Mouse (Mus musculus) CH12F3 (cell line): ENCODE results near the gene Brd4.
"Not testable (repeated sequence)": the region's sequence is repeated elsewhere in the genome, so short reads cannot be mapped to it uniquely, and the experiment has no call there.

Source experiments
- in situ Hi-C: fragments of 300-500 bp; cut with MboI; formaldehyde crosslinking; loops from 2 replicates; pipeline ENCODE4 v1.14.3; 2020; ENCODE audit warnings: low sequenced_read_pairs

The Brd4 gene

DNA sequence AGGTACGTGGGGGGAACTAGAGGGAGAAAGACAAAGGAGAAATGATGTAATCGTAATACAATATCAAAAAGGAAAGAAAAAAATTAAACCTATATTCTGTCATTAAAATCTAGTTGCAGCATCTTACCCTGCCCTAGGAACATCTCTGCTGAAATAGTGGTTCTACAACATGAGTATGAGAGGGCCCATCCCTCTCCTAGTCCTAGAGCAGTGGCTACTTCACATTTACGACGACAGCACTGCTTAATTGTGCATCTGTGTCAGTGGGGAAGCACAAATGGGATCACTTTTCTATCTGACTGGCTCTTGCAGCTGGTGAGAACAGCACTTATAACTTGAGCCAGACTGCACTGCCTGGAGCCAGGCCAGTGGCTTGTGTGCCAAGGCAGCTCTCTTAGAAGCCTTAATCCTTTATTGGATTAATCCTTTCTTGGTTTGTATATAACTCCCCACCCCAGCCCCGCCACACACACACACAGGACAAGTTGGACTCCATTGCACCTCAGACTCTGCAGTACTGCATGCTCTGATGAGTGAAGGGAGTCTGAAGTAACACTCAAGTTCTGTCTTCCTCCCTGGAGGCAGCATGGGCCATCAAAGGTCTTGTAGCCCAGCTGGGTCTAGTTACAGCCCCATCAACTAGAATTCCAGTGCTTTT, 48.9 kb downstream of the Brd4 start:
- in situ Hi-C loops, result no loop called here

DNA sequence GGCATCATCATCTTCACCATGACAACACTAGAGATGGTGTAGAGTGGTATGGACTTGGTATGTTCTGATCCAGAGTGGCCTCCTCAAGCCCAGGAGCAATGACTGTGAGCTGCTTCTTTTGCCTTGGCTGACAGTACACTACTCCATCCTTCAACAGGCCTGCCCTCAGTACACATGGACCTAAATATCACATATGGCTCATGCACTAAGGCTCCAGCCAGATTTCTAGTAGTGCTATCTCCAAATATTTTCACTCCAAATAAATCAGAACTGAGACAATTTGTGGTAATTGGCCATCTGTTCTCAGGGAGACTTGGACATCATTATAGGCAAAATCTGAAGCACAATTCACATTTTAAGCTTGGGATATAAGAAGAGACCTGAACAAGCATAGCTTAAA, 51.3 kb downstream of the Brd4 start:
- in situ Hi-C loops, result no loop called here

DNA sequence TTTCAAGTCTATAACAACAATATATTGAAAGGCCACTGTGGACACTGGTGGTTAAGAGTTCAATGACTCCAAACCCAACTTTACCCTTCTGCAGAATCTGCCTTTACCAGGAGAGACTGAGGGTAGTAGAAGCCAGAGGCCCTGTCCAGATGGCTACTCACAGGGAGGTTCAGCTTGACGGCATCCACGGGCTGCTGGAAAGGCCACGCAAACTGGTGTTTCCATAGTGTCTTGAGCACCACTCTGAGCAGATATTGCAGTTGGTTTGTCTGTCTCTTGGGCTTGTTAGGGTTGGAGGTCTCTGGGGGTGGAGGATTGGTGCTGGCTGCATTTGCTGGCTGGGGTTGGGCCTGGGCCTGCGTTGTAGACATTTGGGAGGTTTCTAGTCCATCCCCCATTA, 55.3 kb downstream of the Brd4 start:
- in situ Hi-C loops, result no loop called here

DNA sequence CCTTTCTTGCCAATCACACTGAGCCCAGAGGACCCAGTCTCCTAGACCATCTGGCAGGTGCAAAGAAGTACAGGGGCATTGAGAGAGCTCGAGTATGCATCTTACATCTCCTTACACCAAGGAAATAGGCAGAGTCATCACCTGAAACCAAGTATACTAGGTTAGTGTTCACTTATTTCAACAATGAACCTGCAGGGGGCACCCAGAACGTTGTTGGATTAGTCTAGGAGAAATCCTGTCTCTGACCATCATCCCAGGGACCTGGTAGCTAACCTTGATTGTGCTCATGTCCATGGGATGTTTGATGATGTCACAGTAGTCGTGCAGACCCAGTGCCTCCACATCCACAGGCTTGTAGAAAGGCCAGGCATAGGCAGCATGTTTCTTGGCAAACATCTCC, 63.6 kb downstream of the Brd4 start:
- in situ Hi-C loops, result no loop called here

DNA sequence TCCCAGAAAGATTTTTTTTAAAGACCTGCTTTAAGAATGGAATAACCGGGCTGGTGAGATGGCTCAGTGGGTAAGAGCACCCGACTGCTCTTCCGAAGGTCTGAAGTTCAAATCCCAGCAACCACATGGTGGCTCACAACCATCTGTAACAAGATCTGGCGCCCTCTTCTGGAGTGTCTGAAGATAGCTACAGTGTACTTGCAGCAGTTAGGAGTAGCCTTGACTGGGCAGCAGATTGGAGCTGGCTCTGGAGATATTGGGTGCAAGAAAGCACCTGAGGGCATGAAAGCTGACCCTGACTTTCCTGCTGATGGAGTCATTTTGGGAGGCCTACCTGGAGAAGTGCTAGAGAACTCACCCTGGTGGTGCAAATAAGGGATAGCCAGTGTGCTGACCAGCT, 68.9 kb downstream of the Brd4 start:
- in situ Hi-C loops, result not testable (repeated sequence)

DNA sequence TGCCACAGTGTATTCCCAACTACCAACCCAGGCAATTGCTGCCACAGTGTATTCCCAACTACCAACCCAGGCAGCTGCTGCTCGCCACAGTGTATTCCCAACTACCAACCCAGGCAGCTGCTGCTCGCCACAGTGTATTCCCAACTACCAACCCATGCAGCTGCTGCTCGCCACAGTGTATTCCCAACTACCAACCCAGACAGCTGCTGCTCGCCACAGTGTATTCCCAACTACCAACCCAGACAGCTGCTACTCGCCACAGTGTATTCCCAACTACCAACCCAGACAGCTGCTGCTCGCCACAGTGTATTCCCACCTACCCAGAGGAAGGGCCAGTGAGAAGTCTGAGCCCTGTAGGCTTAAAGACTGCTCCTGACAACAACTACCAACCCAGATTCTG, 73.0 kb downstream of the Brd4 start:
- in situ Hi-C loops, result not testable (repeated sequence)

DNA sequence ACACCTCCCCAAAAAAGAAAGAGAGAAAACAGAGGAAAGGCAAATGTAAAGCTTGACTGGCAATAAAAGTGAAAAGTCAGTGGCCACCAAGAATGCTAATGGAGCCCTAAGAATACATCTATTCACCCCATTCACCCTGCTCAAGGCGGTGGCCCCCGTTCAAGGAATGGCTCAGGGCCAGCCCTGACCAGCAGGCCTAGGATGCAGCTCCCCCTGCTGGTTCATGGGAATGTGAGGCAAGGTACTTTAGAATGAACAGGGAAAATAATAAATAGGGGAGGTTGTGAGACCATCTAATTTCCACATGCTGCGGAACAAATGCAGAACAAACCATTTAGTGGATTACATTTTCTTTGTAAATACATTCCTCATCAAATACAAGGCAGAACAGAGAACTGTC, 74.8 kb downstream of the Brd4 start:
- in situ Hi-C loops, result no loop called here

DNA sequence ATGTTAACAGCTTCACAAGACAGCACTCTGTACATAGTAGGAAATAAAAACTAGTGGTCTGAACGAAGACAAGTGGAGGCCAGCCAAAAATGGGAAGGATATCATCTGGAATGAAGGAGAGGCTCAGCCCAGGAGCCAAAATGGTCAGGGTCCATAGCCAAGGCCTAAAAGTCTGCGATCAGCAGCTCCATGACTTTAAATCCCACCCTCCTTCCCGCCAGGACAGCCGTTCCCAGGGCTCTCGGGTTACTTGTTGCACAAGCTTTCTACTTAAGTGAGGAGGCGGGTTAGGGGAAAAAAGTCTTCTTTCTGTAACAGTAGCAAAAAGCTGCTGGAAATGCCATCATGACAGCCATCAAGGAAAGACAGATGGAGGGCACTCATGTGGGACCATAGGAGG, 75.4 kb downstream of the Brd4 start:
- in situ Hi-C loops, result no loop called here

DNA sequence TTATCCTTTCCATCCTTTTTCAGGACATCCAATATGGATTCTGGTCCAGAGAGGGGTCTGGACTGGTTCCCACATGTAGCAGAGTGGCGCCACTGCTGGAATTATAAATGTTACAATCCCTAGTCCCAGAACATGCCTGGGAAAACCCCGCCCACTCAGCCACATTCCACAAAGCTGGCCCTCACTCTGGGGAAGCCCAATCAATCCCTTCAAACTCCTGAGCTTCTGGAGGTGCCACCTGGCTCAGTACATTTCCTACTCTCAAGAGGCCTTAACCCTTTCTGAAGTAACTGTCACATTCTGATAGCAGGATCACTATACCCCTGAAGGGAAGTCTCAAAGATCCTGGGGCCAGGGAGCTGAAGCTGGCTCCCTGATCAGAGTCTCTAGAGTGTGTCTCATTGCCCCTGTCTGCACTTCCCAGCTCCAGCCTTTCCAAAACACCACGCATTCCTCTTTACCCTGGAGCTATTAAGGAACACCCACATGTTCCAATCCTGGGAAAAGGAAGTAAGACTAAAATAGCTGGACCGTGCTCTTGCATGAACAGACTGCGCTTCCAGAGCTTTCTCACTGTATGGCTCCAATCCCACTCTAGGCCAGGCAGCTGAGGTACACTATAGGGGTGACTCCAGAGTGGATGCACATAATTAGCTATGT, 76.8 kb downstream of the Brd4 start:
- in situ Hi-C loops, result no loop called here

DNA sequence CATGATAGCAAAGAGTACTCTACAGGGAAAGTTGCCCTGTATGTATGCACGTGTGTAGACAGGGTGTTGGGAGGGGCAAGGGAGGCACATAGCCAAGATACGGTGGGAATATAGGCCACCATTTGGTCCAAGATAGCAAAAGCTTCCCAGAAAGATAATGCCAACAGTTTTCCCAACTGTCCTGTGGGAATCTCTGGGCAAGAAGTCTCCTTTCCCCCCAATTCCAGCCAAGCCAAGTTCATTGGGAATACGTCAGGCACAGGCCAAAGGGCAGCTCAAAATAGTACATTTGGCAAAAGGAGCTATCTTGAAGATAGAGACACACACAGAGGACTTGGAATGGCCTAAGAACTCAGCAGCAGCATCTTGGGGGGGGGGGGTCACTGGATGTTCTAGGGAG, 79.2 kb downstream of the Brd4 start:
- in situ Hi-C loops, result no loop called here

DNA sequence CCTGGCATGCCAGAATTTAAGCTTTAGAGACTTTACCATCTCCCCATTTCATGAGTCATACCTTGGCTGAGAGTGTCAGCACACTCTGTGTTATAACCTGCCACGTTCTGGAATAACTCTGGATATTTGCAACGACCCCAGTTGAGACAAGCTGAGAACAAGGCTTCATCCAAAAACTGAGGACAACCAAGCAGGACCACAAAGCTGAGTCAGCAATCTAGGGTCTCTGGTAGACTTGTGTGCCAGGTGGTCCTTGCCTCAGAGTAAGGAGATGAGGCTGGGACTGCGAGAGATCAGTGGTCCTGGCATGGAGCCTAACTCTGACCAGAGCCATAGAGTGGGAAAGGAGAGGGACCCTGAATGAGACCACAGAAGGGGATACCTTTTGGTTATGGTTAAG, 81.5 kb downstream of the Brd4 start:
- in situ Hi-C loops, result no loop called here

DNA sequence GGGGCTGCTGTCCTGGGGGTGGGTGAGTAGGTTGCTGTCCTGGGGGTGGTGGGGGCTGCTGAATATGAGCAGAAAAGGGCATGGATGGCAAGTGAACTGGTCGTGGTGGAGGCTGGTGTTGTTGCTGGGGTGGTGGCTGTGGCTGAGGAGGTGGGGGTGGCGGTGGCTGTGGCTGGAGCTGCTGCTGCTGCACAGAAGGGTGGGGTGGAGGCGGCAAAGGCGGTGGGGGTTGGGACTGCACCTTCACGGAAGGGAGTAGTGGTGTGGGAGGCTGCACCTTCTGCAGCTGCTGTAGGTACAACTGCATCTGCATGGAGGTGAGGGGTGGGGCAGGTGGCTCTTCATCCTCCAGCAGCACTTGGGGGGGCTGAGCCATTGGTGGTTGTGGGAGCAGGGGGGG, 83.4 kb downstream of the Brd4 start:
- in situ Hi-C loops, result no loop called here

DNA sequence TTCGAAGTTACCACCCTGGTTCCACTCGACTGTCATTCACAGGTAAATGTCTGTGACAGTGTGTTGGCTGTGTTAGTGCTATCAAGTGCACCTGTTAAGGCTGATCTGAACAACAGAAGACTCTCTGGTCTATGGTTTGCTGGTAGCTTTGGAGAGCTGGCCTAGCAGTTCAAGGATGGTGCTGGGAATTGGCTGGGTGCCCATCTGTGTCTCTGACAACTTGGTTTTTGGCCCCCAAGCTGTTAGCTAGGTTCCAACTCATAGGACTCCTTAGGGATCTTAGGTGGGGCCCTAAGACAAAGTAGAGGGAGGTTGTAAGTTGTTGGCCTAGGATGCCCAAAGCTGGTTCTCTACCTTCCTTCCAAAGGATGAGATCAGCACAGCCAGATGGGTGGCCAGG, 84.7 kb downstream of the Brd4 start:
- in situ Hi-C loops, result no loop called here

DNA sequence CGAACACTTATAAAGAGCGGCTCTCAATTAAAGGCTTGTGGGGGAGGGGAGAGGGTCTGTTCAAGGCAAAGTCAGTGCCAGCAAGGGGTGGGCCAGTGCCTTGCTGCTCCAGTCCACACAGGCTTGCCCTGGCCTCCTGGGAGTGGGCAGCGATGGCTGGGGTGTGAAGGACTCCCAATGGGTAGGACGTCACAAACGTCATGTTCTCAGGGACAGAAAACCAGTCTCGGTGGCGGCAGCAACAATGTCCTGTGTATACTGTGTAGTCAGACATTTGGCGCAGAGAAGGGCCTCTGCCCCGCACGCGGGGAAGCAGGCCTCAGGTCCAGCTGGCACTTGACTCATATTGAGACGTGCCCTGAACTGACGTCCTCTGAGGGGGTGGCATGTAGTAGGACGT, 87.4 kb downstream of the Brd4 start:
- in situ Hi-C loops, result no loop called here

DNA sequence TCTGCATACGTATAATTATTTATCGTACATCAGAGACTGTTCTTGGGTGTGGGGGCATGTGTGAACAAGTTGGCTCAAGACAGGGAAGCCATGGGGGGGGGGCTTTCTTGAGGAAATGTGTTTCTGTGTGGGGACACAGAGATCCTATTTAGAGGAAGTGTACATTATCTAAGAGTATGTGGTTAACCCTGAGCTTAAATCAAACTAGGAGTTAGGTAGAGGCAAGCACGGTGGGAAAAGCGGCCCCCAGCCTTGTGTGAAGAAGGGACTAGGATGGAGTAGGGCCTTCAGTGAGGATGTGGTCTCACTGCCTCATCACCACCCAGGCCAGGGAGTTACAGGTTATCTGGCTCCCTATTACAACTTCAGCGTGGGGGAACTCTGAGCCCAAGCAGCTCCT, 88.8 kb downstream of the Brd4 start:
- in situ Hi-C loops, result no loop called here

DNA sequence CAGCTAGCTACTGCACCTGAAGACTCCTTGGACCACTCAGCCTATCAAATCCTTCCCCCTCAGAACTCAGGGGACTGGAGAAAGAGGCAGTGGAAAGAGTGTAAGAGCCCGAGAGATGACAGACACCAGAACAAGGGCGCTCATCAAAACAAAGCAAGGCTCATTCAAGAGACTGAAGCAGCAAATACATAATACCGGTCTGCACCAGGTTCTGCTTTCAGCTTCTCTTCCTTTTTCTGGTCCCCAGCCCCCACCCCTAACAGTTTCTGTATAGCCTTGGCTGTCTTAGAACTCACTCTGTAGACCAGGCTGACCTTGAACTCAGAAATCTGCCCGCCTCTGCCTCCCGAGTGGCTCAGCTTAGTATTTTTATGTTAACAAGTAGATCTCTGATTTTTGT, 91.5 kb downstream of the Brd4 start:
- in situ Hi-C loops, result no loop called here

DNA sequence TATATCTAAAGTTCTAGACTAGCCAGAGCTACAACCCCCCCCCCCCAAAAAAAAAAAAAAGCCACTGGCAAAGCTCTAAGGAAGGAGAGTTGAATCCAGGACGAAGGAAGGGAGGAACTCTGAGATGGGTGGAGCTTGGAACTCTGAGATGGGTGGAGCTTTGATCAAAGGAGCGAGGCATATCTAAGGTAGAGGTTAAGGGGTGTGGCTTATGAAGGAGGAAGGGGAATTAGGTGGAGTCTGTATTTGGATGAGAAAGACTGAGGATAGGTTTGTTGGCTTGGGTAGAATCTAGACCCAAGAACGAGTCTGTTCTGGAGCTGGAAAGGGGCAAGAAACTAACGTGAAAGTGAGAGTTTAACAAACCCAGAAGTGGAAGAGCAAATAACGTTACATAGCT, 94.7 kb downstream of the Brd4 start:
- in situ Hi-C loops, result no loop called here

DNA sequence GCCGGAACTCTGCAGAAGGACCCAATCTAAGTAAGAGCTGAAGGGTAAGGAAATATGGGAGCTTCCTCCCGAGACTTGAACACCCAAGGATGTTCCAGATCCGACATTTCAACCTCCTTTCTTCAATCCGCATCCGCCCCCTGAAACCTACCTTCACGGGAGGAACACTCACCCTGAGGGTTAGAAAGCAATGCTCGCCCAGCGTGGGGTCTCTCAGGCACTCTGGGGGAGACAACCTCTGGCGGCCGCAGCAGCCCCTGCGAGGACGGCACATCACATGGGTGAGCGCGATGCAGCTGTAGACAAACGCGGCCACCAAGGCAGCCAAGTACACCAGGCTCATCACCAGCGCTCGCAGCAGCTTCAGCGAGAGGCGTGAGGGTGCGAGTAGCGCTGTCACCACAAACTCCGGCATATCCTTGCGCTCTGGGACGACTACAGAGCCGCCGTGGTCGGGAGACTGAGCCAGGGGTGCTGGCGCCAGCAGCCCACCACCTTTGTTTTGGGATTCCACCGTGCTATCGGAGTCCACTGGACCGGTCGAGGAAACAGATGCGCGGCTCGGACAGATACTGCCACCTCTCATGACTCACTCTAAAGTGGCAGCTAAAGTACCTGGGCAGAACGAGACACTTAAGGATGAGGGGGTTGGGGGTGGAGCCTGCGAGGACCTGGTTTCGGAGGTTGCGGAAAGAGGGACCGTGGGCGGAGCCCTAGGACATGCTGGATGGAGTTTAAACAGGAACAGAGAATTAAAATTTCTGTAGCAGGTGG, 95.5 kb downstream of the Brd4 start, which contains the start of gene Ephx3:
Ephx3 (minus strand) TSS at position 687 of the 774 bp plus-strand sequence.
- in situ Hi-C loops, result no loop called here

DNA sequence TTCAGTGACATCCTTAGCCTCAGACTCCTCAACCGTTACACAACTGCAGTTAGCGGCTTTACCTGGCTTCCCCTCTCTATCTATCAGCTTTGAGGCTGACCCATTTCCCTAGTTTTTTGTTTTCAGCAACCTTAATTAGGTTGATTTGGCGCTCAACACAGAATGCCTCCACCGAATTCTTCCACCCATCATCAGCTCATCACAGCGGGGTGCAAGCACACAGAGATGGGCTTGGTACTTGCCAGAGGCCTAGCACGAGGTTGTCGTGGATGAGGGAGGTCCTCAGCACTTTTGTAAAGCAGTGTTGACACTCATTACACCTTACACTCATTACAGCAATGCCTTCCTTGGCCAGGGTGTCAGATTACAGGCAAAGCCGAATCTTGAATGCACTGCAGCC, 101.5 kb downstream of the Brd4 start:
- in situ Hi-C loops, result no loop called here

DNA sequence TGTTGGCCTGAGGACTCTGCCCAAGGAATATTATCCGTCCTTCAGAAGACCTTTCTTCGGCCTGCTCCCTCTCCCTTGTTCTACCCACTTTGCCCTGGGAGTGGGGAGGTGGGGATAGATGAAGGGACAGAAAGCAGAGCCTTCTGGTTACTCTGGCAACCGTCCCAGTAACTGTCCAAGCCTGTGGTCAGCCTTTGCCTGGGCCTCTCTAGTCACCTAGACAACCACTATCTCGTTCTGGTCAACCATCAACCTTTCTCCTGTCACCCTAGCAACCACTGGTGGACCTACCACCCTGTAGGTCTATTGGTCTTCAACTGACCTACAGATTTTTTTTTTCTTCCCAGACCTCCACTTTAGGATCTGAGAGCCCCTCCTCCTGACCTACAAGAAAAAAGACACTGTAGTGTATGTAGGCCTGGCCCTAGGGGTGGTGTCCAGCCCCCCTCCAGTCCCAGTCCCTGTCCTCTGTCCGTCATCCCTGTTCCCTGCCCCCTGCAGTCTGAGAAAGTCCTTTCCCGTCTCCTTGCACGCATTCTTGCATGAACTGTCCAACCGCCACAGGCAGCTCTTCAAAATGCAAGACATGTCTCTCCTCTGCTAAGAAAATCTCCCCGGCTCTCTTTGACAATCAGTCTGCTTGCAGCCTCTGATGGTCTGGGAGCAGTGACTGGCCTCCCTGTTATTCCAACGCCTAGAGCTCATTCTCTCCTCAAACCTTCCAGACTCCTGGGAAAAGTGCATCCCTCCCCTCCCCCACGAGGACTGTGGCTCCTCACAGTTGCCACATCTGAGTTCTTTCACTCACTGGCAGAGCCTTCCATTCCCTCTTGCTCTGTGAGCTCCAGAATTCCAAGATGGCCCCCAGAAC, 104.7 kb downstream of the Brd4 start:
- in situ Hi-C loops, result no loop called here

DNA sequence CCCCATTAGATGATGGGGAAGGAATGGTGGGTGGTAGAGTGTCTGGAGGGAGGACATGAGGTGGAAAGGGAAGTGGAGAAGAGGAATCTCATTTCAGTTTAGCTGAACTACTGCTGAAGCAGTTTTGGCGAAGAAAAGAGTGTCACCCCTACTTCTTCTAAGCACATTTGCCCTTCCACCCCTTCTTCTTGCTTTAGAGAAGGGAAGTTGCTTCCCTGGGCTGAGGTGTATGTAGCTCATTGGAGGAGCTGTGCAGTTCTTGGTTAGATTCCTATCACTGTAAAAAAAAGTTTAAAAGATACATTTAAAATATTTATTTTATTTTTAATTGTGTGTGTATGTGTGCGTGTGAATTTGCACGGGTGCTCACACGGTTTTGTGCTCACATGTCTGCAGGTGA, 107.6 kb downstream of the Brd4 start:
- in situ Hi-C loops, result no loop called here
